In genomic region chr17:29094310-29095181, GRCm38 (mm10) we compare ENCODE assay signal across 8 mouse cellular contexts. TPM values are rescaled to one million over a fixed set of nuclear protein-coding genes. Genes with fewer than 3 reads are reported as not detected.
DNase-seq lines count a peak whose midpoint lies in the region; ATAC-seq lines count a peak whose summit lies in the region.

No protein-coding gene starts in this region.

- peak; percentile 50 for ATAC-seq in hindbrain, embryonic 16.5 days
- peak; percentile 38 for ATAC-seq in limb, embryonic 13.5 days (ENCODE audit: low FRiP score, low read depth)
- peak; percentile 67 for ATAC-seq in midbrain, embryonic 16.5 days

- under 1% methylated on average over 65 of the region's 71 CpGs for WGBS in hindbrain, embryonic 16.5 days
- WGBS in limb, embryonic 13.5 days = under 1% methylated on average over 70 of the region's 71 CpGs
- WGBS in midbrain, embryonic 16.5 days = under 1% methylated on average over 69 of the region's 71 CpGs

- no peaks in the 10 kb centered on the region for H3K27me3 ChIP-seq in hindbrain, embryonic 16.5 days (replicated peaks; ENCODE audit: control insufficient read depth, insufficient read depth, low read length)
- peaks cover 46% of the 10 kb centered on the region for H3K27me3 ChIP-seq in limb, embryonic 13.5 days
- H3K27me3 ChIP-seq in midbrain, embryonic 16.5 days (ENCODE audit: control insufficient read depth, insufficient read depth, low read depth, low read length) = no peaks in the 10 kb centered on the region

- no peaks in the 10 kb centered on the region for H3K9me3 ChIP-seq in hindbrain, embryonic 16.5 days (ENCODE audit: control insufficient read depth, low read length)
- H3K9me3 ChIP-seq in limb, embryonic 13.5 days = no peaks in the 10 kb centered on the region
- no peaks in the 10 kb centered on the region for H3K9me3 ChIP-seq in midbrain, embryonic 16.5 days (replicated peaks; ENCODE audit: control insufficient read depth, low read length, poor library complexity, severe bottlenecking)

- peak overlapping the region; percentile 74 for H3K9ac ChIP-seq in hindbrain, embryonic 16.5 days (ENCODE audit: low read depth, low read length)
- peak overlapping the region; percentile 69 for H3K9ac ChIP-seq in limb, embryonic 13.5 days
- H3K9ac ChIP-seq in midbrain, embryonic 16.5 days (ENCODE audit: low read depth, low read length) = peak overlapping the region; percentile 84

- peaks cover 2% of the 10 kb centered on the region; the same call in 1 of the 2 replicates for H3K4me1 ChIP-seq in hindbrain, embryonic 16.5 days (ENCODE audit: control insufficient read depth, insufficient read depth, low read depth, low read length)
- H3K4me1 ChIP-seq in limb, embryonic 13.5 days = peaks cover 20% of the 10 kb centered on the region
- H3K4me1 ChIP-seq in midbrain, embryonic 16.5 days (ENCODE audit: control insufficient read depth, insufficient read depth, low read length) = peaks cover 8% of the 10 kb centered on the region

- peak overlapping the region; percentile 55 for H3K4me2 ChIP-seq in hindbrain, embryonic 16.5 days (ENCODE audit: low read length)
- H3K4me2 ChIP-seq in limb, embryonic 13.5 days (replicated peaks) = peak overlapping the region; percentile 93
- peak overlapping the region; percentile 89 for H3K4me2 ChIP-seq in midbrain, embryonic 16.5 days (ENCODE audit: low read length)

- peak overlapping the region; percentile 55 for H3K4me3 ChIP-seq in hindbrain, embryonic 16.5 days (ENCODE audit: low read length)
- H3K4me3 ChIP-seq in limb, embryonic 13.5 days = peak overlapping the region; percentile 53
- peak overlapping the region; percentile 64 for H3K4me3 ChIP-seq in midbrain, embryonic 16.5 days (ENCODE audit: low read depth, low read length)

- H3K36me3 ChIP-seq in hindbrain, embryonic 16.5 days (ENCODE audit: control insufficient read depth, insufficient read depth, low read length) = peaks cover 7% of the 10 kb centered on the region; the same call in 1 of the 2 replicates
- no peaks in the 10 kb centered on the region for H3K36me3 ChIP-seq in limb, embryonic 13.5 days
- peaks cover 8% of the 10 kb centered on the region for H3K36me3 ChIP-seq in midbrain, embryonic 16.5 days (ENCODE audit: control insufficient read depth, insufficient read depth, low read length)

- peak; percentile 55 to 59 for DNase-seq in layer of hippocampus, postnatal 10 days (ENCODE audit: low spot score in 2 of 2)
- DNase-seq in layer of hippocampus, adult 9-11 months = no peak
- DNase-seq in cerebellum, postnatal 4 days (ENCODE audit: low spot score in 2 of 2) = peak; percentile 29 to 49
- DNase-seq in gastrocnemius, adult 8-10 months (ENCODE audit: low spot score in 2 of 2) = peak; percentile 67 to 82
- peak; percentile 43 to 80 for DNase-seq in spleen, postnatal 4 days (ENCODE audit: low spot score in 2 of 2)

- H3K27ac ChIP-seq in hindbrain, embryonic 16.5 days (ENCODE audit: low read depth, low read length) = peak overlapping the region; percentile 41
- H3K27ac ChIP-seq in limb, embryonic 13.5 days = 0 out of 2 replicates have a peak overlapping the region, but pooled peaks have one; percentile 10
- peak overlapping the region; percentile 65 for H3K27ac ChIP-seq in midbrain, embryonic 16.5 days (ENCODE audit: low read length)

RNA-seq across cellular contexts. Expression of gene Cdkn1a, which starts 3.8 kb away (rescaled TPM):
- total RNA-seq in layer of hippocampus, postnatal 10 days (2021) = 10 to 100 TPM; 23.6 to 29.4 TPM
- total RNA-seq in gastrocnemius, adult 8-10 months (2022) = 10 to 100 TPM in 3 of 4 experiments, 1 to 10 TPM in 1; 9.8 to 33.8 (median 12.1) TPM
- polyA plus RNA-seq in hindbrain, embryonic 16.5 days (2015; fragmentation: Nextera tagmentation; extraction: Ambion mirVana) = 138 and 184 TPM in 2 replicates
- polyA plus RNA-seq in limb, embryonic 13.5 days (2015; fragmentation: Nextera tagmentation; extraction: Ambion mirVana) = 91.0 and 92.1 TPM in 2 replicates
- polyA plus RNA-seq in midbrain, embryonic 16.5 days (2015; fragmentation: Nextera tagmentation; extraction: Ambion mirVana) = 115 and 148 TPM in 2 replicates

RNA-seq across cellular contexts. Expression of gene Rab44, which starts 19.4 kb away (rescaled TPM):
- under 1 TPM; 0.13 to 0.59 TPM for total RNA-seq in layer of hippocampus, postnatal 10 days (2021)
- under 1 TPM in 3 of 4 experiments, not detected in 1; 0.24 to 0.61 (median 0.56) TPM for total RNA-seq in gastrocnemius, adult 8-10 months (2022)
- polyA plus RNA-seq in hindbrain, embryonic 16.5 days (2015; fragmentation: Nextera tagmentation; extraction: Ambion mirVana) = 0.06 and 0.26 TPM in 2 replicates
- polyA plus RNA-seq in limb, embryonic 13.5 days (2015; fragmentation: Nextera tagmentation; extraction: Ambion mirVana) = 0.34 and 0.80 TPM in 2 replicates
- 0.08 and 0.17 TPM in 2 replicates for polyA plus RNA-seq in midbrain, embryonic 16.5 days (2015; fragmentation: Nextera tagmentation; extraction: Ambion mirVana)

Comparison
In these comparisons a context has a peak if more than half of its experiments do, and no peak if none do; other contexts are left out.
1. H3K27ac ChIP-seq: peak in every context shown above with its lines; median percentile 65 in midbrain, embryonic 16.5 days; 41 in hindbrain, embryonic 16.5 days; 10 in limb, embryonic 13.5 days.